Mouse (Mus musculus) CH12.LX (cell line): ENCODE data around the gene Prkg1.

Experiments
- CHD2 ChIP-seq: IDR thresholded peaks from 2 replicates; pipeline ENCODE4 v1.6.1; 2011; ENCODE audit warnings: low read length, improper control_type of control experiment
- CTCF ChIP-seq, 2 experiments: IDR thresholded peaks in 1 of 2; conservative IDR thresholded peaks in 1 of 2; 2 replicates each; pipeline ENCODE4 v1.5.1; 2011 to 2012; ENCODE audit warnings: low read depth in 2 of 2, low read length in 2 of 2, improper control_type of control experiment in 1 of 2, inconsistent platforms in 1 of 2, mild to moderate bottlenecking in 1 of 2, moderate library complexity in 1 of 2
- EP300 ChIP-seq: IDR thresholded peaks from 2 replicates; pipeline ENCODE4 v1.6.1; 2011; ENCODE audit warnings: low read length, improper control_type of control experiment
- ETS1 ChIP-seq: conservative IDR thresholded peaks from 2 replicates; pipeline ENCODE4 v1.6.1; 2012; ENCODE audit warnings: low read depth, mild to moderate bottlenecking, inconsistent platforms, low read length, improper control_type of control experiment, moderate library complexity
- HCFC1 ChIP-seq: IDR thresholded peaks from 2 replicates; pipeline ENCODE4 v1.6.1; 2012; ENCODE audit warnings: low read depth, mild to moderate bottlenecking, inconsistent platforms, low read length, improper control_type of control experiment
- MAFK ChIP-seq: IDR thresholded peaks from 2 replicates; pipeline ENCODE4 v1.6.1; 2011; ENCODE audit warnings: low read length, improper control_type of control experiment; ENCODE audit not compliant: insufficient replicate concordance
- MAZ ChIP-seq: IDR thresholded peaks from 2 replicates; pipeline ENCODE4 v1.6.1; 2012; ENCODE audit warnings: low read depth, mild to moderate bottlenecking, inconsistent platforms, low read length, improper control_type of control experiment, moderate library complexity
- PAX5 ChIP-seq: IDR thresholded peaks from 2 replicates; pipeline ENCODE4 v1.6.1; 2012; ENCODE audit warnings: low read length, inconsistent platforms, mixed read lengths
- POLR2A ChIP-seq: IDR thresholded peaks from 2 replicates; pipeline ENCODE4 v1.6.1; 2011; ENCODE audit warnings: low read depth, mild to moderate bottlenecking, improper control_type of control experiment, low read length
- TBP ChIP-seq: conservative IDR thresholded peaks from 2 replicates; pipeline ENCODE4 v1.6.1; 2011; ENCODE audit warnings: low read depth, low read length, improper control_type of control experiment
- UBTF ChIP-seq: IDR thresholded peaks from 2 replicates; pipeline ENCODE4 v1.6.1; 2012; ENCODE audit warnings: low read depth, mild to moderate bottlenecking, inconsistent platforms, low read length, improper control_type of control experiment, moderate library complexity
- USF1 ChIP-seq: IDR thresholded peaks from 2 replicates; pipeline ENCODE4 v1.6.1; 2014; ENCODE audit warnings: low read depth, mild to moderate bottlenecking, inconsistent platforms, low read length, improper control_type of control experiment
- ZC3H11A ChIP-seq: IDR thresholded peaks from 2 replicates; pipeline ENCODE4 v1.6.1; 2012; ENCODE audit warnings: low read depth, mild to moderate bottlenecking, inconsistent platforms, low read length, improper control_type of control experiment
- ZKSCAN1 ChIP-seq: IDR thresholded peaks from 2 replicates; pipeline ENCODE4 v1.6.1; 2012; ENCODE audit warnings: low read depth, inconsistent platforms, low read length, improper control_type of control experiment, borderline replicate concordance

DNA sequence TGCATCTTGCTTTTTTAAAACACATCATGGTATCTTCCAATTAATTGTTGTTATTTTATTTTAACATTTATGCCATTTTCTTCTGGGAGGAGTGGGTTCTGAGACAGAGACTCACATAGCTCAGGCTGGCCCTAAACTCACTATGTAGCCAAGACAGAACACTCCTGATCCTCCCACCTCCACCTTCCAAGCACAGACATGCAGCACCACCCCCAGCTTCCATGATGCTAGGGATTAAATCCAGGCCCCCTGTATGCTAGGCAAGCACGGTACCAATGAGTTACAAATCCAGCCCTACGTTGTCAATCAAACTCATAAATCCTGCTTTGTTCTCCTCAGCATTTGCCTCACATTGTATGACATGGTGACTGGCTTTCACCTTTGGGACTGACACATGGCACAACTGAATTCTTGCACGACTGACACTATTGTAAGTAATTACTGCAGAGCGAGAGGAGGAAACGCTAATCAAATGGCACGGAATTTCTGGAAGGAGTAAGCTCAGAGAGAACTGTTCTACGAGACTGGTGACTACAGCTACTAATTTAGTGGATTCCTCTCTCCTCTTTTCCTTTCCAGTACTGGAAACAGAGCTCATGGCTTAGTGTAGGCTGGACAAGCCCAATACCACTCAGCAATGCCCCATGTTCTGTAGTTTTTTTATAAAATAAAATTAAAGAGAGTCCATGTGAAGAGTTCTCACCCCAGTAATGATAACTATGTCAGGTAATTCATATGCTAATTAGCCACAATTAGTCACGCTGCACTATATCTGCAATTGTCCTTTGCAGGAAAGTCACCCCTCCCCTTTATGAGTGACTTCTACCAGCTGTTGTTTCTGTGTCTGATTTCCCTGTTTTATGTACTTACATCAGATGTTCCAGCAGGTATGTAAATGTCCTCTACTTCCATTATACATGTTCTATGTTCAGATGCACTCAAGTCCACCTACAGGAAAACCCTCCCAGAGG is 133.6 kb downstream of the Prkg1 start:
- TF ChIP-seq MAFK = no peak
- no peak for TF ChIP-seq CTCF (conservative IDR thresholded peaks at IDR 0.05 in 1 of 2, IDR thresholded peaks at IDR 0.05 in 1 of 2; ENCODE audit: low read depth in 2 of 2, low read length in 2 of 2)
- no peak for TF ChIP-seq POLR2A
- TF ChIP-seq MAZ = no peak
- no peak for TF ChIP-seq PAX5
- no peak for TF ChIP-seq EP300
- no peak for TF ChIP-seq ETS1
- no peak for TF ChIP-seq TBP
- TF ChIP-seq CHD2 = no peak
- TF ChIP-seq HCFC1 = no peak
- TF ChIP-seq UBTF = no peak
- no peak for TF ChIP-seq USF1
- TF ChIP-seq ZC3H11A = no peak
- TF ChIP-seq ZKSCAN1 = no peak
